Mouse (Mus musculus) left cerebral cortex, adult 11 months (tissue): ENCODE results near the gene Sf3b6.
"Not testable (repeated sequence)": the region's sequence is repeated elsewhere in the genome, so short reads cannot be mapped to it uniquely, and the experiment has no call there.

ENCODE experiments used
- DNase-seq: peaks from one replicate; pipeline ENCODE4 v3.0.0; 2022; ENCODE audit warnings: low spot score

The Sf3b6 gene

DNA sequence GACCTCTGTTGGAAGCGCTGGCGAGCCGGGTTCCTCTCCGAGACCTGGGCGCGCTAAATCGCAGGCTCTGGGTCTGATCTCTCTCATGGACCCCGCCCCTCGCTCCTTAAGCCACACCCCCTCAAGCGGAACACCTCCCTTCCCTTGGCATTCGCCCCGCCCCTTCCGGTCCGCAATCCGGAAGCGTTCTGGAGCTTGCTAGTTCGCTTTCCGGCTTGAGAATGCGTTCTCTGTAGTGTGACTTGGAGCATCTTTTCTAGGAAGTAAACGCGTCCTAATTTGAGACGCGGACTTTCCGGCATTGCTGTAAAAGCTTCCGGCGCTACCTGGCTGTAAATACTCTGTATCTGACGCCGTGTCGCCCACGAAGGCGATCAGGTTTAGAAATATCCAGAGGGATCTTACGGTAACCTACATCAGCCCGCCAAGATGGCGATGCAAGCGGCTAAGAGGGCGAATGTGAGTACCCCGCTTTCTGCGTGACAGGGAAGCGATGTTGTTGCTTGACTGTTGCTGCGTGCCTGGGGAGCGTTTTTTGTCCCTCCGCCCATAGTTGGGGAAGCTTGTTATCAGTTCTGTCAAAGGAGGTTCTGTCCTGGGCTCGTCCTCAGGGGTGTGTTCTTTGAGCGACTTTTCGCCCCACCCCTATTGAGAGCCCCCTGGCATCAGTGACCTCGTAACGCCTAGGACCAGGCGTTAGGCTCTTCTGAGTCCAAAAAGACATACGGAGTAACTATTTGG is at the start of gene Sf3b6:
Sf3b6 (plus strand) TSS at position 184 of the 741 bp plus-strand sequence.
- DNase-seq = peak; percentile 96

DNA sequence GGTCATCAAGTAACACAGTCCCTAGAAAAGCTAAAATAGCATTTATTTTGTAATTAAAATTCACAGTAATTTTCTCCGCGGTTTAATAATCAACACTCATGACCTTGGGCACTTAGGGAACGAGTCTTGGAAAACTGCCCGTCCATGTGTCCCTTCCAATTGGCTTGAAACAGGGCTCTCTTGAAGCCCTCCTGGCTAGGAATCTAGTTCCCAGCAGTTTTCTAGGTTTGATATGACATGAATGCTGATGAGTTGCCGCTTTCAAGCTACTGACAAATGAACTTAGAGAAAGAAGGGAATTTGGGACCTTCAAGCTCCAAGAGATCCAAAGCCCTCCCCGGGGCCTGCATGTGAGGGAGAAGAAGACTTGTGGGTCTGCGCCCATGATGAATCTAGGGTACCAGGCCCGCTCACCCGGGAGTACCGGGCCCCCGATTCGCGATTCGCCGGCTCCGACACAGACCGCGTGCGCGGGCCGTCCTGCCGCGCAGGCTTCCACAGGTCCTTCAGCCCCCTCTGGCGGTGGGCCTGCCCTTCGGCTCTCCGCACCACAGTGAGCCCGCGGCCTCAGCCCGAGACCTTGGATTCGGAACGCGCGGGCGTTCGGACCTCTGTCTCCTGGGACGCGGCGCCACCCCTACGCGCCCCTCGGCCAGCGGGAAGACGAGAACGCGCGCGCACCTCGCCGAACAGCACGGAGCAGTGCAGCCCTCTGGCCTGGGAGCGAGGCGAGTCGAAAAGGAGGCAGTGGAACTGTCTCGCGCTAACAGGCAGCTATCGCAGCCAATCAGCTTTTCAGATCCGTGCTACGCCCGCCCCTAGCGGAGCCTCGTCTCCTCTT is 48.6 kb upstream of the Sf3b6 start, which contains the start of the genes Pfn4 and Fam228b:
Pfn4 (plus strand) TSS at position 531 of the 841 bp plus-strand sequence.
Fam228b (minus strand) TSS at position 776 of the 841 bp plus-strand sequence.
- peak; percentile 94 for DNase-seq

GRCm38 (mm10) chr12:4769333-4769723 is 48.0 kb upstream of the Sf3b6 start:
- DNase-seq = no peak

DNA sequence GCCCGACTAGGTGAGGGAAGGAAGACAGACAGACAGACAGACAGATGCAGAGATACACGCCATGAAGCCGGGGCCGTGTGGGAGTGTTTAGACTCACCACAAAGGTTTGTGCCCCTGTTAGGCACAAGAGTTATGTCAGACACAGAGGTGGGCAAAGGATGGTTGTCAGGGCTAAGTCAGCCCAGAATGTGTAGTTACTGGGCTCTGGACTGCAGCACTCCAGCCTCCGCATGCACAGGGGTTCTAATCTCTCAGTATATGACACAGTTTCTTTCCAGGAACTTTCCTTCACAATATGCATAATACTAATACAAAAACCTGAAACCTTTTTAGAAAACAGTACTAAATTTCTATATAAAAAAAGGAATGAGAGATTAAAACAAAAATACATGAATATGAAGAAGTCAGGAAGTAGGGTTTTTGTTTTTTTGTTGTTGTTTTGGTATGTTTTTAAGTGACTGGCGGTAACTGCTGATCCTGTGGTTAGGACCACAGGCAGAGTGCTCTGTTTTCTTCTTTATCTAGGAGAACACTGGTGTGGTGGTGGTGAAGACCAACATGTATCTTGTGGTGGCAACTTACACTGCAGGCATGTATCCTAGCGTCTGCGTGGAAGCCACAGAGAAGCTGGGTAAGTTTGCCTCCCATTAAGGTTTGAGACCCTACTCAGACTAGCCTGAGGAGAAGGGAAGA is 42.3 kb upstream of the Sf3b6 start:
- no peak for DNase-seq

DNA sequence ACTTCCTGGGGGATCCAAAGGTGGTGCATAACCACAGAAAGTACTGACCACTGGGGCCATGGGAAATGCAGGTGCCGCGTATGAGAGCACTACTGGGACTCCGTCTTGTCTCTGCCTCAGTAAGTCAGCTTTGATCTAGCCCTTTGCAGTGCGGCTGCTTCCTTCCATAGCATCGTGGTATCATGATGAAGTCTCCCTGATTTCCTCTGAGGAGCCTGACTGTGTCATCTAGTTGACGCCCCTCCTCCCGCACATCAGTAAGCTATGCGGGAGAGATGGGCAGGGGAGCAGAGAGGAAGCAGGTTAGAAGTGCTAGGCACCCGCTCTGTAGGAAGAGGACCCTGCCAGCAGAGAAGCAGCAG is 41.8 kb upstream of the Sf3b6 start:
- no peak for DNase-seq

DNA sequence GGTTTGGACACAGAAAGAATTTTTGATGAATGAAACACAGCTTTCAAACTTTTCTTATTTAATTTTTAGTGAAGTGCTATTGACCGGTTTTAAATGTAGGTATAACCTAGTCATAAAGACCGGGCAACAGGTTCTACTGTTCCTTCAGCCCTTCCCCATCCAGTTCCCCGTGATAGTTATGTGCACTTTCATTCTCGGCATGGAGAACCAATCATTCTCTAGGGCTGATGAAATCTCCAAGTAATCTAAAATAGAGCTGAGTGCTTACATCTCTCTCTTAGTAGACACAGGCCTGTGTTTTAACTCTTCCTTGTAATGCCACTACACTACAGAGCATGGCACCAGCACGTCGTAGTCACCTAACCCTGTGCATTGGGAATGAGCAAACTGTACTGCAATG is 39.6 kb upstream of the Sf3b6 start:
- DNase-seq = no peak

DNA sequence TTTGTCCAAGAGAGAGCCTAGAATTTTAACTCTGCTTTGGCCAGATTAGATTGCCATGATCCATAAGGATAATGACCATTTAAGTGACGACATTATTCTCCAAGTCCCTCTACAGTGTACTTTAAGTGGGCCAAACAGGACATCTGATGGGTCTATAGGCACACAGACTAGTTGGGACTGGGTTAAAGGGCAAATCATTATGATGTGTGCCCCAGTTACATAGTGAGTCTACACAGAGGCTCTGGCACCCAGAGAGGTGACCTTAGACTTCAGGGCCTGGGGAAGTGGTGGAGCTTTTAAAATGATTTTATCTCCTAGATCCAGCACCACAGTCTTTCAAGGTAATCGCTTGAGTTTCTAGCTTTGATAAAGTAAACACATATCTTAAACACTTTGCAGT is 37.1 kb upstream of the Sf3b6 start:
- DNase-seq = no peak

DNA sequence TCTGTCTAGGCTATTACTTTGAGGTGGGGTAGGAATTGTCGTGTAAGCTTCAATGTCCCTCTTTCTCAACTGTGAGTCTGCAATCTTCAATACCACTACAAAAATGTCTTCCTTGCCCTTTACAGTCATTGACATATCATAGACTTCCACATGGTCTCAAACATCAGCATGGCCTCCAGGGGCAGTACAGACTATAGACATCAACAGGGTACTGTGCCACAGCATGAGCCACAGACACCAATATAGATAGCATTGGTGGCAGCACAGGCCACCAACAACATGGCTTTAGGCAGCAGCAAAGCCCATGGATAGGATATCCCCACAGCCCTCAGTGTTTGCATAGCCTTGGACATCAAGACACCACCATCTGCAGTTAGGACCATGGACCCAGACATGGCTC is 36.1 kb upstream of the Sf3b6 start:
- no peak for DNase-seq

- DNase-seq = not testable (repeated sequence)
Measured at GRCm38 (mm10) chr12:4781725-4782404, 35.5 kb upstream of the Sf3b6 start.

- DNase-seq = no peak
Measured at GRCm38 (mm10) chr12:4783598-4783997, 33.7 kb upstream of the Sf3b6 start.

DNA sequence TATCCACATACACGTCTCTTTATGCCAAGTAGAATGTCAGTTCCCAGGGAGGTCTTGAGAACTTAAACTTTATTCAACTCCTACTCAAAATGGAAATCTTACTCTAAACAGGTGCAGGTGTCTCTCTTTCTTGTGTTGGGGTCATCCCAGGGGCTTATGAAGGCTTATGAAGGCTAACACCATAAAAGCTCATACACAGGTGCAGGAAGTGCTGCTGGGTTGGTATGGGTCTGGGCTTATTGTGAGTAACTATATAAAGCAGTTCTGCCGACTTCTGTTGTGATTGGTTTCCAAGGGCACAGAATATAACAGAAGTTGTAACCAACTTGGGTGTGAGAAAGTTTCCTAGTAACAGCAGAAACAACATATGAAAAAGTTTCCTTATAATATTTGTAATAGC is 32.9 kb upstream of the Sf3b6 start:
- DNase-seq = no peak

DNA sequence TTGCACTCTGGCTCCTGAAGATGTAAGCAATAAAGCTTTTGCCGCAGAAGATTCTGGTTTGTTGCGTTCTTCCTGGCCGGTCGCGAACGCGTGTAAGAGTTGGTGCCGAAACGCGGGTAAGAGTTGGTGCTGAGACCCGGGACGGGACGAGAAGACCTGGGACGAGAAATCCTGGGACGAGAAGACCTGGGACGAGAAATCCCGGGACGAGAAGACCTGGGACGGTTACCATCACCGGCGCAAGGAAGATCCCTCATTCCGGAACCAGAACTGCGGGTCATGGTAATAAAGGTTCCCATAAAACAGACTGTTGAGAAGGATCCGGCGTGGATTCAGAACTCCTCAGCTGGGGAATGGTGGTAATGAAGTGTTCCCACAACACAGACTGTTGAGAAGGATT is 29.2 kb upstream of the Sf3b6 start:
- DNase-seq = not testable (repeated sequence)

- no peak for DNase-seq
Measured at GRCm38 (mm10) chr12:4793718-4794117, 23.6 kb upstream of the Sf3b6 start.

DNA sequence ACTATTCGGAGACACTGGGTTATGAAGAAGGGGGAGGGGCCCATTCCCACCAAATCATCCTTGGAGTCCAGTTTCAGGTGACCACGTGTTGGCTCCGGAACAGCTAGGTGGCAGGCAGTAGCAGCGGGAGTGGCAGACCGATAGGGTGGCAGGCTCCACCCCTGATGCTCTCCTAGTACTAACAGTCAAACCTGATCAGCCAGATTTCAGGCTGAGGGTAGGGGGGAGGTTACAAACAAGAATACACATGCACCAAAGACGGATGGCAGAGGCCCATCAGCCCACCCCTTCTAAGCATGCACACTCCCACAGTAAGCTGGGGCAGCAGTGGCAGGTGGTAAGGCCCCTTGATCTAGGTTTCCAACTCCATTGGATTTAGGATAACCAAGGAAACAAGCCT is 19.9 kb upstream of the Sf3b6 start:
- DNase-seq = not testable (repeated sequence)

GRCm38 (mm10) chr12:4811036-4811435 is 6.3 kb upstream of the Sf3b6 start:
- no peak for DNase-seq

DNA sequence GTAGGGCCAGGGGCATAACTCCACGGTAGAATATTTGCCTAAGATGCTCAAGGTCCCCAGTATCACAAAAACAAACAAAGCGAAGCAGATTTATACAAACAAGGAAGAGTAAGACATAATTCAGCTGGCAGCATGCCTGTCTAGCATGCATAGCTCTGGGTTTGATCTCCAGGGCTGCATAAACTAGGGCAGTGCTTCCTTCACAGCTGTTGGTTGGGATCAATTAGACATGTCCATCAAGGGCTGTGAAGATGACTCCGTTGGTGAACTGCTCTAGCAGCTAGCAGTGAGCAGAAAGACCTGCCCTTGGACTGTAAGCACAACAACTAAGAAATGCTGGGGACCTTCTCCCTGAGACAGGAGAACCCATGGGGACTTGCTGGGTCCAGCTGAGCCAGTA is 5.6 kb upstream of the Sf3b6 start:
- no peak for DNase-seq

DNA sequence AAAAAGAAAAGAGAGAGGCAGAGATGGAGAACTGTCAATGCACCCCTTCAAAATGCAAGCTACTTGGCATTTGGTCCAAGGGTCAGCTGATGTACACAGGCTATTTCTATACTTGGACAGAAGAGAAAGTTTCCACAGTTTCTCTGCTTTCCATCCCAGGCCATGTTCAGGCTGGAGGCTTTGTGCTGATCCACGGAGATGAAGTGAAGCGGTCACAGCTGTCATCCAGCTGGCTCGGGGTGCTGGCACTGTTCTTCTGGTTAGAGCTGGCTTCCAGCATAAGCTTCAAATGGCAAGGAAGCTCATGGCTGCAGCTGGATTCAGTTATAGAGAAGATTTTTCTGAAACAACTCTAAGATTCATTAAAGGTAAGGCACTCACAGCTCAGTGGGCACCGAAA is 3.7 kb upstream of the Sf3b6 start:
- no peak for DNase-seq

DNA sequence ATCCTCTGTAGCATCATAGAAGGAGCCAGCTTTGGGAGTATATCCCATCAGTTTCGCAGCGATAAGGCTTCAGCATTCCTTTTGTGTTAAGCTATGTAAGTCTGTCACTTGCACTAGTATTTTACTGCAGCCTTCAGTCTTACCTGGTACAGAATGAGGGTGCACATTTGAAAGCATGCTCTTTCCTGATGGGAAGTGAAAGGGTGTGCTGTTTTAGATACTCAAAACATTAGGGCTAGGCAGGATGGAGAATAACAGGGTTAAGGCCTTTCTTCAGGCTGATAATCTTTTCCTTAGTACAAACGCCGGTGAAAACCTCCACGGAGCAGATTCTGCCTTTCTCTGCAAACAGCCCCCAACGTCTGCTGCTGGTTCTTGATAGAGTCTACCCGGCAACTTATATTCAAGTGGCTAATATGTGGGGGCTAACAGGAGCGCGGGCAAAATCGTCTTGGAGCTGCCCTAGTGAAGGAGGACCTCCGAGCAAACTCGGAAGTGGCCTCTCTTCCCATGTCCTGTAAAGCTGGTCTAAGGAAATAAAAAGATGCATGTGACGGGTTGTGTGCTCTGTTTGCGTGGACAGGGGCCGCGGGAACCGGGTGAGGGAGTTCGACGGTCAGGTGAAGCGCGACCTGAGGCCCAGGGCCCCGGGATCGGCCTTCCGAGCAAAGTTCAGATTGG is 524 bp upstream of the Sf3b6 start:
- no peak for DNase-seq

- DNase-seq = no peak
Measured at GRCm38 (mm10) chr12:4827256-4827655, 9.9 kb downstream of the Sf3b6 start.

DNA sequence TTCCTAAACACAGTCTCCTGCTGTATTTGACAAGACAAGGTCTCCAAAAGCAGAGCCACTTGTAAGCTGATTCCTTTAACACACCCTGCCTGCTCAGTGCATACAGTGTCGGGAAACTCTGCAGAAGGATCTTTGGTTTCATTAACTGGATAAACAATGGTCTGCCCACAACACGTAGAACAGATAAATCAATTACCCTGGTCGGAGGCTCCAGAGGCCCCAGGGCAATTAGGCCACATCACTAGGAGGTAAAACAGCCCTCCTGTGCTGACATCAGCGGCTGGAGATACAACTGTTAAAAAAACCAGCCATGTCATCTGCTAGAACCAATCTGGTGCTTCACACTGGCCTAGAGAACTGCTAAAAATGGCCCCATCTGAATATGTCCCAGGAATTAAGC is 19.6 kb downstream of the Sf3b6 start:
- no peak for DNase-seq

DNA sequence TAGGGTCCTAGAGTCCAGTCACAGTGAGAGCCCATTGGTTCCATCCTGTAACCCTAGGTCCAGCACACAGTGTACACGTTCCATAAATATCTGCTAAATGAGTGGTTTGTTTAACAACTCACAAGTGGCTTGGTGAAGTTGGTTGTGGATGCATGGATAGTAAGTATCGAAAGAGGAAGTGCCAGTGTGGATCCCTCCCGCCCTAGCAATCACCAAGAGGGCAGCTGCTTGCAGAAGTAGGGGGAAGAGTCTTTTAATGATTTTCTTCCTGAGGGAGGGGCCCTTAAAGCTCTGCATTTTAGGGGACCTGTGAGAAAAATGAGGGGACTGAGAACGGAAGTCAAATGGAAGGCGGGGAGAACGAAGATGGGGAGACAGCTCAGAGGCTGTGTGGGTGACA is 22.7 kb downstream of the Sf3b6 start:
- DNase-seq = no peak

GRCm38 (mm10) chr12:4840741-4841140 is 23.4 kb downstream of the Sf3b6 start:
- no peak for DNase-seq
